Mouse (Mus musculus) stomach, embryonic 15.5 days (tissue): ENCODE results near the gene Arid4b. TPM values are rescaled to one million over a fixed set of nuclear protein-coding genes. Genes with fewer than 3 reads are reported as not detected.
"Not testable (repeated sequence)": the region's sequence is repeated elsewhere in the genome, so short reads cannot be mapped to it uniquely, and the experiment has no call there.

Experiments
- ATAC-seq: fragments of 200-750 bp; cut with Nextera tagmentation; 2 replicates; pipeline ENCODE4 v1.8.0; 2017; ENCODE audit warnings: low read depth, moderate number of reproducible peaks, moderate TSS enrichment; ENCODE audit not compliant: insufficient read depth, low FRiP score
- H3K27ac ChIP-seq: fragments of 300-500 bp; sonication (generic); 2 replicates; pipeline ENCODE4 v1.5.1; 2015; ENCODE audit warnings: mild to moderate bottlenecking, inconsistent platforms
- H3K27me3 ChIP-seq: fragments of 300-500 bp; sonication (generic); replicated peaks from 2 replicates; pipeline ENCODE4 v1.6.1; 2015; ENCODE audit warnings: inconsistent platforms
- H3K36me3 ChIP-seq: fragments of 300-500 bp; sonication (generic); 2 replicates; pipeline ENCODE4 v1.6.1; 2015; ENCODE audit warnings: inconsistent platforms
- H3K4me1 ChIP-seq: fragments of 300-500 bp; sonication (generic); 2 replicates; pipeline ENCODE4 v1.6.1; 2015; ENCODE audit warnings: inconsistent platforms
- H3K4me2 ChIP-seq: fragments of 300-500 bp; sonication (generic); 2 replicates; pipeline ENCODE4 v1.6.1; 2015; ENCODE audit warnings: mild to moderate bottlenecking, inconsistent platforms
- H3K4me3 ChIP-seq: fragments of 300-500 bp; sonication (generic); replicated peaks from 2 replicates; pipeline ENCODE4 v1.5.1; 2015; ENCODE audit warnings: inconsistent platforms
- H3K9ac ChIP-seq: fragments of 300-500 bp; sonication (generic); 2 replicates; pipeline ENCODE4 v1.6.1; 2015; ENCODE audit warnings: inconsistent platforms
- H3K9me3 ChIP-seq: fragments of 300-500 bp; sonication (generic); 2 replicates; pipeline ENCODE4 v1.6.1; 2016; ENCODE audit warnings: inconsistent platforms
- WGBS: fragments of 180-500 bp; shearing (Covaris S2); methylation state at CpG from one replicate; pipeline ENCODE4 v1.1.7; 2015; 5-methylcytosine and 5-hydroxymethylcytosine counted together
- polyA plus RNA-seq: library from polyadenylated mRNA; unstranded; fragments of >200 nt; fragmentation: Nextera tagmentation; extraction: Ambion mirVana; gene quantifications from 2 replicates; pipeline ENCODE4 v1.2.1, GENCODE M21; 2015

Arid4b gene
- polyA plus RNA-seq, 1 experiment from 2014 or later: 61.6 TPM

GRCm38 (mm10) chr13:14035352-14035751, 27.7 kb upstream of the Arid4b start:
- not testable (repeated sequence) for H3K36me3 ChIP-seq, H3K4me1 ChIP-seq, H3K27ac ChIP-seq, ATAC-seq, H3K4me2 ChIP-seq, H3K9me3 ChIP-seq, H3K27me3 ChIP-seq, H3K9ac ChIP-seq, H3K4me3 ChIP-seq
- 96% methylated on average over 3 of the region's 3 CpGs for WGBS

GRCm38 (mm10) chr13:14035875-14036630, 27.0 kb upstream of the Arid4b start:
- 92% methylated on average over 11 of the region's 11 CpGs for WGBS

GRCm38 (mm10) chr13:14038911-14039291, 24.1 kb upstream of the Arid4b start:
- H3K27ac ChIP-seq: peak overlapping the region; percentile 97
- peak overlapping the region; percentile 73 for H3K4me3 ChIP-seq
- ATAC-seq: peak; percentile 25; the same call in 1 of the 2 replicates
- peaks cover 3% of the 10 kb centered on the region; the same call in 1 of the 2 replicates for H3K4me1 ChIP-seq
- no peaks in the 10 kb centered on the region for H3K9me3 ChIP-seq
- H3K4me2 ChIP-seq: peak overlapping the region; percentile 64
- H3K36me3 ChIP-seq: no peaks in the 10 kb centered on the region
- H3K27me3 ChIP-seq: no peaks in the 10 kb centered on the region
- H3K9ac ChIP-seq: 0 out of 2 replicates have a peak overlapping the region, but pooled peaks have one; percentile 74
- 6% methylated on average over 8 of the region's 8 CpGs for WGBS

More at GRCm38 (mm10) chr13:14035875-14036630, 27.0 kb upstream of the Arid4b start:
- no peak for ATAC-seq
- no peaks in the 10 kb centered on the region for H3K9me3 ChIP-seq
- H3K4me2 ChIP-seq: no peak overlapping the region
- no peak overlapping the region for H3K27ac ChIP-seq
- no peaks in the 10 kb centered on the region for H3K27me3 ChIP-seq
- H3K36me3 ChIP-seq: no peaks in the 10 kb centered on the region
- H3K4me3 ChIP-seq: no peak overlapping the region
- no peak overlapping the region for H3K9ac ChIP-seq
- peaks cover 3% of the 10 kb centered on the region; the same call in 1 of the 2 replicates for H3K4me1 ChIP-seq

- 1% methylated on average over 35 of the region's 35 CpGs for WGBS
- ATAC-seq: peak; percentile 95
- no peaks in the 10 kb centered on the region for H3K27me3 ChIP-seq
- H3K27ac ChIP-seq: peak within 1 kb of the TSS; percentile 97
- peak within 1 kb of the TSS; percentile 74 for H3K9ac ChIP-seq
- H3K4me3 ChIP-seq: peak within 1 kb of the TSS; percentile 73
- no peaks in the 10 kb centered on the region for H3K36me3 ChIP-seq
- peak within 1 kb of the TSS; percentile 64 for H3K4me2 ChIP-seq
- no peaks in the 10 kb centered on the region for H3K9me3 ChIP-seq
- H3K4me1 ChIP-seq: peaks cover 3% of the 10 kb centered on the region; the same call in 1 of the 2 replicates
Observed at GRCm38 (mm10) chr13:14039292-14039965, 23.6 kb upstream of the Arid4b start, which contains the start of gene Tbce. TSS of gene Tbce (minus strand) at chr13:14039638.

GRCm38 (mm10) chr13:14040186-14040585, 22.8 kb upstream of the Arid4b start:
- peak overlapping the region; percentile 74; the same call in 1 of the 2 replicates for H3K9ac ChIP-seq
- H3K4me2 ChIP-seq: peak overlapping the region; percentile 64
- H3K27ac ChIP-seq: peak overlapping the region; percentile 97; the same call in 1 of the 2 replicates
- ATAC-seq: no peak
- H3K27me3 ChIP-seq: no peaks in the 10 kb centered on the region
- no peaks in the 10 kb centered on the region for H3K9me3 ChIP-seq
- WGBS: 29% methylated on average over 5 of the region's 5 CpGs
- peak overlapping the region; percentile 73 for H3K4me3 ChIP-seq
- peaks cover 3% of the 10 kb centered on the region; the same call in 1 of the 2 replicates for H3K4me1 ChIP-seq
- H3K36me3 ChIP-seq: no peaks in the 10 kb centered on the region

- Histone ChIP-seq H3K27me3 (no peaks in the 10 kb centered on the region), H3K9me3 (no peaks in the 10 kb centered on the region), H3K4me2 (no peak overlapping the region), H3K9ac (no peak overlapping the region), H3K4me3 (no peak overlapping the region), H3K4me1 (no peaks in the 10 kb centered on the region), H3K27ac (no peak overlapping the region), H3K36me3 (peaks cover 5% of the 10 kb centered on the region)
- ATAC-seq: no peak
Observed at GRCm38 (mm10) chr13:14043851-14044250, 19.2 kb upstream of the Arid4b start.

GRCm38 (mm10) chr13:14044521-14044920, 18.5 kb upstream of the Arid4b start:
- H3K9ac ChIP-seq: no peak overlapping the region
- H3K4me1 ChIP-seq: no peaks in the 10 kb centered on the region
- no peak for ATAC-seq
- no peaks in the 10 kb centered on the region for H3K27me3 ChIP-seq
- H3K36me3 ChIP-seq: peaks cover 11% of the 10 kb centered on the region
- H3K4me3 ChIP-seq: no peak overlapping the region
- no peak overlapping the region for H3K4me2 ChIP-seq
- H3K27ac ChIP-seq: no peak overlapping the region
- H3K9me3 ChIP-seq: no peaks in the 10 kb centered on the region
- WGBS: 66% methylated on average over 2 of the region's 2 CpGs

- peaks cover 34% of the 10 kb centered on the region for H3K36me3 ChIP-seq
- ATAC-seq: no peak
- WGBS: 94% methylated on average over 1 of the region's 1 CpGs
Observed at GRCm38 (mm10) chr13:14049878-14050277, 13.2 kb upstream of the Arid4b start.

GRCm38 (mm10) chr13:14056801-14057200, 6.2 kb upstream of the Arid4b start:
- 90% methylated on average over 3 of the region's 3 CpGs for WGBS
- no peak for ATAC-seq
- H3K9ac ChIP-seq: no peak overlapping the region
- no peak overlapping the region for H3K27ac ChIP-seq
- H3K9me3 ChIP-seq: no peaks in the 10 kb centered on the region
- H3K4me2 ChIP-seq: no peak overlapping the region
- H3K36me3 ChIP-seq: peaks cover 24% of the 10 kb centered on the region; the same call in 1 of the 2 replicates
- no peak overlapping the region for H3K4me3 ChIP-seq
- no peaks in the 10 kb centered on the region for H3K4me1 ChIP-seq
- no peaks in the 10 kb centered on the region for H3K27me3 ChIP-seq

More at GRCm38 (mm10) chr13:14049878-14050277, 13.2 kb upstream of the Arid4b start:
- Histone ChIP-seq H3K4me2 (no peak overlapping the region), H3K27ac (no peak overlapping the region), H3K9me3 (no peaks in the 10 kb centered on the region), H3K4me1 (no peaks in the 10 kb centered on the region), H3K4me3 (no peak overlapping the region), H3K9ac (no peak overlapping the region), H3K27me3 (no peaks in the 10 kb centered on the region)

- Histone ChIP-seq H3K4me1 (no peaks in the 10 kb centered on the region), H3K27me3 (no peaks in the 10 kb centered on the region), H3K36me3 (peaks cover 8% of the 10 kb centered on the region; the same call in 1 of the 2 replicates), H3K27ac (no peak overlapping the region), H3K4me3 (no peak overlapping the region), H3K4me2 (no peak overlapping the region), H3K9ac (no peak overlapping the region), H3K9me3 (no peaks in the 10 kb centered on the region)
- no peak for ATAC-seq
Observed at GRCm38 (mm10) chr13:14059582-14059981, 3.5 kb upstream of the Arid4b start.

- H3K27ac ChIP-seq: peak overlapping the region; percentile 96
- WGBS: 4% methylated on average over 11 of the region's 11 CpGs
- H3K4me2 ChIP-seq: peak overlapping the region; percentile 64
- ATAC-seq: no peak
- H3K9ac ChIP-seq: peak overlapping the region; percentile 35
- no peaks in the 10 kb centered on the region for H3K27me3 ChIP-seq
- no peaks in the 10 kb centered on the region; the same call in 1 of the 2 replicates for H3K36me3 ChIP-seq
- 0 out of 2 replicates have a peak, but pooled peaks cover 3% of the 10 kb centered on the region for H3K4me1 ChIP-seq
- H3K9me3 ChIP-seq: no peaks in the 10 kb centered on the region
- H3K4me3 ChIP-seq: peak overlapping the region; percentile 99
Observed at GRCm38 (mm10) chr13:14062209-14063012, 621 bp upstream of the Arid4b start.
